Mouse (Mus musculus) ES-E14 (cell line): ENCODE results near the gene Gpr161.

Source experiments
- HCFC1 ChIP-seq: IDR thresholded peaks from 2 replicates; pipeline ENCODE4 v1.6.1; 2012; ENCODE audit warnings: low read length, inconsistent platforms, borderline replicate concordance; ENCODE audit not compliant: insufficient read depth
- ZNF384 ChIP-seq: IDR thresholded peaks from 2 replicates; pipeline ENCODE4 v1.6.1; 2012; ENCODE audit warnings: low read depth, low read length, inconsistent platforms

DNA sequence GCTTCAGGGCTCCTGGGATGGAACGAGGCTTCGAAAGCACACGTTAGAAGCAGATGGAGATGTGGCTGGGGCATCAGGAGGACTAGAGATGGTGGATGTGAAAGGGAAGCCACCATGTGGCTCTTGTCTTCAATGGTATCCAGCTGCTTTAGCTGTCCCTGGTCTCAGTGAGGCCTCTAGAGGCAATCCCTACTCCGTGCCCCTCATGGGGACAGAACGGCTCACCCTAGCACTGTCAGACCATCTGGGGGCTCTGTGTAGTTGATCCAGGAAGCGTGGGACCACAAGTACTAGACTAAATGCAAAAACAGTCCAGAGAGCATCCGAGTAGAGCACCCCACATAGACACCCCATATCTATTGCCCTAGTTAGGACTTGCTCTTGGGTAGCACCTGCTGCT, 26.3 kb downstream of the Gpr161 start:
- TF ChIP-seq HCFC1 = no peak
- TF ChIP-seq ZNF384 = no peak
